Mouse (Mus musculus) embryo, embryonic 11 days (tissue): Measurements from ENCODE around the gene Brca1.
"Not testable (repeated sequence)": the region's sequence is repeated elsewhere in the genome, so short reads cannot be mapped to it uniquely, and the experiment has no call there.

Experiments
- DNase-seq: peaks from one replicate; pipeline ENCODE4 v3.0.0-alpha.2; 2015

The Brca1 gene

GRCm38 (mm10) chr11:101526686-101527085 lies 25.1 kb downstream of the Brca1 start:
- no peak for DNase-seq

GRCm38 (mm10) chr11:101525936-101526595 lies 25.7 kb downstream of the Brca1 start:
- DNase-seq, result no peak

- no peak for DNase-seq
Observed at GRCm38 (mm10) chr11:101525056-101525455, 26.7 kb downstream of the Brca1 start.

- no peak for DNase-seq
Observed at GRCm38 (mm10) chr11:101524446-101524845, 27.3 kb downstream of the Brca1 start.

- no peak for DNase-seq
Observed at GRCm38 (mm10) chr11:101519364-101519763, 32.4 kb downstream of the Brca1 start.

GRCm38 (mm10) chr11:101518937-101519336 lies 32.8 kb downstream of the Brca1 start:
- DNase-seq, result no peak

GRCm38 (mm10) chr11:101507090-101507489 lies 44.7 kb downstream of the Brca1 start:
- DNase-seq, result no peak

- DNase-seq, result no peak
Observed at GRCm38 (mm10) chr11:101506269-101506780, 45.4 kb downstream of the Brca1 start.

GRCm38 (mm10) chr11:101486126-101486525 lies 65.6 kb downstream of the Brca1 start:
- no peak for DNase-seq

- no peak for DNase-seq
Observed at GRCm38 (mm10) chr11:101485509-101486028, 66.2 kb downstream of the Brca1 start.

GRCm38 (mm10) chr11:101484814-101485213 lies 66.9 kb downstream of the Brca1 start:
- no peak for DNase-seq

- DNase-seq, result no peak
Observed at GRCm38 (mm10) chr11:101484245-101484644, 67.5 kb downstream of the Brca1 start.

- no peak for DNase-seq
Observed at GRCm38 (mm10) chr11:101483804-101484203, 68.0 kb downstream of the Brca1 start.

- DNase-seq, result no peak
Observed at GRCm38 (mm10) chr11:101480912-101481311, 70.8 kb downstream of the Brca1 start.

GRCm38 (mm10) chr11:101479171-101479635 lies 72.6 kb downstream of the Brca1 start:
- DNase-seq, result peak; percentile 83

GRCm38 (mm10) chr11:101477552-101478211 lies 74.1 kb downstream of the Brca1 start:
- peak; percentile 72 for DNase-seq

- DNase-seq, result peak; percentile 66
Observed at GRCm38 (mm10) chr11:101477194-101477551, 74.6 kb downstream of the Brca1 start.

GRCm38 (mm10) chr11:101476361-101476760 lies 75.4 kb downstream of the Brca1 start:
- not testable (repeated sequence) for DNase-seq

GRCm38 (mm10) chr11:101474298-101474697 lies 77.5 kb downstream of the Brca1 start:
- DNase-seq, result no peak

- DNase-seq, result not testable (repeated sequence)
Observed at GRCm38 (mm10) chr11:101473686-101474085, 78.1 kb downstream of the Brca1 start.

- no peak for DNase-seq
Observed at GRCm38 (mm10) chr11:101472336-101472735, 79.4 kb downstream of the Brca1 start.

GRCm38 (mm10) chr11:101471926-101472325 lies 79.8 kb downstream of the Brca1 start:
- no peak for DNase-seq

- DNase-seq, result no peak
Observed at GRCm38 (mm10) chr11:101470206-101470605, 81.5 kb downstream of the Brca1 start.

GRCm38 (mm10) chr11:101469155-101469554 lies 82.6 kb downstream of the Brca1 start:
- DNase-seq, result no peak
